Mouse (Mus musculus): ENCODE measurements at regions not wholly inside any gene's neighbourhood (a gene's known extent, or its start where the extent isn't known, plus 50 kb on each side); places are given as distances from the start of the nearest gene placed in this dataset.

DNA sequence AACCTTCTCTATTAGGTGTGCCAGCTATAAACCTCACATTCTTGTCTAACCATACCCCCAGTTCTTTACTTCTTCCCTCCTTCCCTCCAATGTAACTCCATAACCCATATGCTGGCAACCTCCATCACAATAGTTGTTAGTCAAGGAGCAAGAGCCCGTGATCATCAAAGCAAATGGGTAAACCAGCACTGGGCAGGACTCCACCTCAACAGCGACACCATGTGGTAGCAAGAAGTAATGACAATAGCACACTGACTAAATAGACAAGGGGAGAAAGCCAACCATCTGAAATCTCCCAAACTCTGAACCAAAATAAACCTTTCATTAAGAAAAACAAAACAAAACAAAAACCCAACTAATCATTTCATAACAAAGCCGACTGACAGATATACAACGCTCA lies 297.8 kb downstream of the Psat1 start:
- no peak for DNase-seq (ENCODE audit: low read depth, low spot score)

DNA sequence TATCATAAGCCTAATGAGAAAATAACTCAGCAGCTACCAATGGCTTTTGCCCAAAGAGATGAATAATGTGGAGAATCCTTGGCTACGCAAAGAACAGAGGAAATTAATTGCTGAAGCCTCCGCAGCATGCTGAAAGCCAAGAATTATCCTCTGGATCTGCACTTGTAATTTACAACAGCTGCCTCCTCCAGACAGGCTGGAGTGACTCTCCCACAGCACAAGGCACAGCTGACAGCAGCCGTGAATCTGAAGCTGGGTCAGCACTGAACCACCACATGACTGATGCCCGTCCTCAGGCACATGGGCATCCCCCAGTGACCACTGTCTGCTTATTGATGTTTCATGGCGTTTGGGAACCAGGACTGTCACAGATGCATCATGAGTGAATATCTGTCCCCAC lies 299.8 kb downstream of the Psat1 start:
- DNase-seq (ENCODE audit: low read depth, low spot score): no peak

GRCm38 (mm10) chr19:15644786-15645185 lies 302.4 kb downstream of the Psat1 start:
- no peak for DNase-seq (ENCODE audit: low read depth, low spot score)

GRCm38 (mm10) chr19:15617233-15617915 lies 329.8 kb downstream of the Psat1 start:
- DNase-seq (ENCODE audit: low read depth, low spot score): no peak

DNA sequence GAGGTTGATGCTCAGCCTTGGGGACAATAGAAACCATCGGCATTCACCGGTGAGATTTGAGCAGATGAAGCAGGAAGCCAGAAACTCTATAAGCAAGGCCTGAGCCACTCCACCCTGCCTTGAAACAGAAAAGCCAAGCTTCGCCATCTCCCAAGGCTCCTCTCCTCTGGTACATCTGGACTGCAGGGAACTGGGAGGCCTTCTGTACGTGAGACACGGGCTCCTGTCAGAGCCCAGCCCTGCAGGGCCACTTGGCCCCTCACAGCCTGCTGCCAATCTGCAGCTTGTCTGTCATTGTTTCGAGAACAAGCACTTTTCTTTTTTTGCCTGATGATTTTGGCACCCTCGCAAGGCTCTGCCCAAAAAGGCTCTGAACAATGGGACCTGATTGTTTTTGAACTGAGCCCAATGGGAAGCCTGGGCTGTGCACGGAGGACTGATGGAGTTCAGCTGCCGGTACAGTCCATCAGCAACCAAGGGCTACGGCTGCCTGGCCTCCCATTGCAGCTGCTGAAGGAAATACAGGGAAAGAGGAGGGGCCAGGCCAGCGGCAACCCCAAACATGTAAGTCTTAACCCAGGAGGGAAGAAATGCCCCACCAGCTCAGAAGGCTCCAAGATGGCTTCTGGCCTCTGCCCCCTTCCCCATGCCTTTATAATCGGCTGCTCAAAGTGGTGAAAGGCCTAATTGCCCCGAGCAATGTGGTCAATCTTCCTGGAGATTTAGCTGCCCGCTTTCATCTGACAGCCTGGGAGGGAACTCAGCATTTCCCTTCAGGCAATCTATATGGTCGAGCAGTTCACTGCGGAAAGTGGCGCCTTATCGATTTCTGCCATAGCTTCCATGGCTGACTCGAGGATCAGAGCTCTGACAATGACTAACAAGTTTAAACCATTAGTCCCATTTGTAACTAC lies 332.2 kb downstream of the Psat1 start:
- DNase-seq (ENCODE audit: low read depth, low spot score): no peak

- no peak for DNase-seq (ENCODE audit: low read depth, low spot score)
Observed at GRCm38 (mm10) chr19:15611137-15611758, 335.9 kb downstream of the Psat1 start.

- no peak for DNase-seq (ENCODE audit: low read depth, low spot score)
Observed at GRCm38 (mm10) chr19:15606440-15606839, 340.7 kb downstream of the Psat1 start.

DNA sequence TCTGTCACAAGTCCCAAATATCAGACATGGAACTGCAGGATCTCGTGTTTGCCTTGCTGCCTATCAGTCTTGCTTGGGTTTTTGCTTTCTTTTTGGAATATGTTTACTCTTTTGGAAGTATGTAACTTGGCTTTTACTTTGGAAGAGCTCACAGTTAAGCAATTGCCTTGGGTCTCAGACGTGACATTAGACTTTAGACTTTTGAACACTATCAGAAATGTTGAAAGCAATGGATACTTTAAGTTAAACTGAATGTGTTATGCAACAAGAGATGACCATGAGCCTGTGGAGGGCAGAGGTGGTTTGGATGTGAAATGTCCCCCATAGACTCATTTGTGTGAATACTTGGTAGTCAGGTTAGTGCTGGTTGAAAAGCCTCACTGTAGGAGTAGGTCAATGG lies 354.3 kb downstream of the Psat1 start:
- no peak for DNase-seq (ENCODE audit: low read depth, low spot score)

DNA sequence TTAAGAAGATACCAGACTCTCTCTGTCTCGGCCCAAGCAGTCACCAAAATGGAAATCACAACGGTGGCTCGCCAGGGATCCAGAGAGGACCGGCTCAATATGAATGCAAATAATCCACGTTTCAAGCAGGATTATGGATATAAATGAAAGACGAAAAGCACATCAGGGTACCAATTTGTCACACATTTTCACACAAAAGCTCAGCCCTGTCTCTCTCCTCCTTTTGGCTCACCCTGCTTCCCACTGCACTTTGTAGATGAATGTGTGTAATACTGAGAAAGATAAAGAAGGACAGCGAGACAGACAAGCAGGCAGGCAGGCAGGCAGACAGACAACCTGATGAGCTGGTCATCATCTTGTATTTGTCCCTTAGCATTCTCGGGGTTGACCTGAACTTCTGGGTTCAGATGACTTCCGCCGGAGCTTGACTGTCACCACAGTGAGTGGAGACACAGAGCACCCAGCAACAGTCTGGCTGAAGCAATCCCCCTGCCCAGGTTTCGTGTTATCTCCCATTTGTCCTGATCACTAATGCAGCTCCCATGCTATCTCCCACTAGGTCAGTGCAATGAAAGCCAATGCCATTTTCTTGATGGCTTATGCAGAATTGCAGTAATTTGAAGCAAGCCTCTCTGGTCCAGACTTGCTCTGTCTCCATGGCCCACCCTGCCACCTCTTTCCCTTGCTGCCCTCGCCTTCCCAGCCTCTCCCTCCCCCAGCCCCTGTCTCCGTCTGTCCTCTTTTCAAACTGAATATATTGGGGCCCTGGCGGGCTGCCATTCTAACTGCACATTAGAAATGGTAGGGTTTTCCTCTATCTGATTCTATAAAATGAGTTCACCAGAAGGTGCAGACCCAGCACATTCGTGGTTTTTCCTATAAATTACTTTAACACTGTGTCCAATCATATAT lies 363.1 kb downstream of the Psat1 start:
- DNase-seq (ENCODE audit: low read depth, low spot score): no peak

GRCm38 (mm10) chr19:15583106-15583781 lies 363.9 kb downstream of the Psat1 start:
- DNase-seq (ENCODE audit: low read depth, low spot score): no peak

- no peak for DNase-seq (ENCODE audit: low read depth, low spot score)
Observed at GRCm38 (mm10) chr19:15571204-15571603, 375.9 kb downstream of the Psat1 start.

- DNase-seq (ENCODE audit: low read depth, low spot score): no peak
Observed at GRCm38 (mm10) chr19:15561511-15561910, 385.6 kb downstream of the Psat1 start.

DNA sequence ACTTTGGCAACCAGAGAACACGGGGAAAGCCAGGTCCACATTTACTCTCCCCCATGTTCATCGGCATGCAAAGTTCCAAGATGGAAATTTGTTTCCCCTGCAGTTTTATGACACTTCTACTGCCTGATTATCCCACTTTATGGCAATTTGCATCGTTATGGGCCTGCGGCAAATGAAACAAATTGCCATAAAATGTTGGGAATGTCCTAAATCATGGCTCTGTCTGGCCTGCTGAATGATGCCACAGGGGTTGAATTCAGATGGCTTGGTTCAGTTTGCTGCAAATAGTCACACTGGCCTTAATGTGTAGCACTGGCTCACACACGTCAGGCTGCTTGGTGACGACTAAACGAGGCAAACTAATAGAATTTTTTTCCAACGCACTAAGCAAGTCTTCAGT lies 393.2 kb downstream of the Psat1 start:
- no peak for DNase-seq (ENCODE audit: low read depth, low spot score)

- DNase-seq (ENCODE audit: low read depth, low spot score): no peak
Observed at GRCm38 (mm10) chr19:15517853-15518252, 429.3 kb downstream of the Psat1 start.

GRCm38 (mm10) chr19:15516566-15517305 lies 430.4 kb downstream of the Psat1 start:
- DNase-seq (ENCODE audit: low read depth, low spot score): no peak

- DNase-seq (ENCODE audit: low read depth, low spot score): no peak
Observed at GRCm38 (mm10) chr19:15513197-15513596, 433.9 kb downstream of the Psat1 start.

DNA sequence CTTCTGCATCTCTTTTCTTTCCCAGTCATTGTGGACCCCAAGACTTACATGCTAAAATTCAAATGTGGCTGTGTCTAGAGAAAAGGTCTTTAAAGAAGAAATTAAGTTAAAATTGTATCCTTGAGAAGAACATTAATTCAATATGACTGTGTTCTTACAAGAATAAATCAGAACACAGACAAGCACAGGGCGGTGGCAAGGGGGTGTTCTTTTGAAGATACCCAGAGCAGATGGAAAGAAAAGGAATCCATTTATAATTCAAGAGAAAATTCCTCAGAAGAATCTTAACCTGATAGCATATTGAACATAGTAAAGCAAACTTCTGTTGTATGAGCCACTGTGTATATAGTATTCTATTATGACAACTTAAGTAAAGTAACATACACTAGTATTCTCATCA lies 436.7 kb downstream of the Psat1 start:
- no peak for DNase-seq (ENCODE audit: low read depth, low spot score)

DNA sequence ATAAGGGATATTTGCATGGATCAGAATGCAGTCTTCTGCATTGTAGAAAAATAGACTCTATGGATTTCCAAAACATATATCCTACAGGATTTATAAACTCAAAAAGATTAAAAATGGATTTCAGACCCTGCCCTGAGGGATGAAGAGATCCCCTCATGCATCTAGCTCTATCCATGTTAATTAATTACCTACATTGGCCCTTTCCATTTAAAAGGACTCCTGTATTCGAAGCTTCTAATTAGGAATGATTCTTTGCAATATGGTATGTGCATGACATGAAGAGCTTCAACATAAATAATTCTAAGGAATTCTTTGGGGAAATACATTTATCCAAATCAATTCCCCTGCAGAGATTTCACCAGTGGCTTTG lies 444.2 kb downstream of the Psat1 start:
- DNase-seq (ENCODE audit: low read depth, low spot score): no peak

- no peak for DNase-seq (ENCODE audit: low read depth, low spot score)
Observed at GRCm38 (mm10) chr19:15502315-15502984, 444.7 kb downstream of the Psat1 start.

DNA sequence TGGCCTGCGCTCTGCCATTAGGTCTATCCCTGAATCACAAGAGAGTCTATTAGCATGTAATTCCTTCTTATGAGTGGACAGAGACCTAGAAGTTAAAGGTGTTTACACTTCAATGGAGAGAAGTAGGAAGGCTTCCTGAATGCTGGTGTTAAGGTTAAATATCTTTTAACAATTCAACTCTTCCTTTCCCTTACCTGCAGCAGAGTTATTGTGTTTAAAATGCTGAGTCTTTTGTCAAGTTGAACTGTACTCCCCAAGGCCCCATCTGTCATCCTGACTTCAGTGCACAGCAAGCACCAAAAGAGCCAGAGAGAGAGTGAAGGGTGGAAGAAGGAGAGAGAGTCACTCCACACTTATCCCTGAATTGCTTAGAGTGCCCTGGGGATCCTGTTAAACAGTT lies 451.6 kb downstream of the Psat1 start:
- DNase-seq (ENCODE audit: low read depth, low spot score): no peak

Data from skeletal muscle tissue, adult 2 months (tissue).